Mouse (Mus musculus): ENCODE data around the gene Tob1. TPM values are rescaled to one million over a fixed set of nuclear protein-coding genes. Genes with fewer than 3 reads are reported as not detected.

Gene Tob1
- polyA plus RNA-seq, 1 experiment from 2014 or later, result 32.5 TPM

- no peak overlapping the region for H3K4me3 ChIP-seq
- H3K36me3 ChIP-seq, result no peaks in the 10 kb centered on the region
- no peak overlapping the region for H3K9ac ChIP-seq
- H3K27me3 ChIP-seq, result no peaks in the 10 kb centered on the region
- H3K27ac ChIP-seq (replicated peaks), result no peak overlapping the region
- ATAC-seq (ENCODE audit: low read depth), result no peak
- H3K4me2 ChIP-seq, result no peak overlapping the region
- peaks cover 6% of the 10 kb centered on the region for H3K4me1 ChIP-seq (replicated peaks)
- no peaks in the 10 kb centered on the region for H3K9me3 ChIP-seq
- 44% methylated on average over 4 of the region's 4 CpGs for WGBS
These were observed 48.6 kb downstream of the Tob1 start for GRCm38 (mm10) chr11:94259814-94260213.

- ATAC-seq (ENCODE audit: low read depth), result no peak
- WGBS, result 67% methylated on average over 6 of the region's 6 CpGs
- no peak overlapping the region for H3K4me2 ChIP-seq
- H3K9ac ChIP-seq, result no peak overlapping the region
- no peaks in the 10 kb centered on the region for H3K27me3 ChIP-seq
- H3K27ac ChIP-seq (replicated peaks), result no peak overlapping the region
- H3K4me3 ChIP-seq, result no peak overlapping the region
- H3K4me1 ChIP-seq (replicated peaks), result peaks cover 14% of the 10 kb centered on the region
- H3K36me3 ChIP-seq, result no peaks in the 10 kb centered on the region
- no peaks in the 10 kb centered on the region for H3K9me3 ChIP-seq
These were observed 50.5 kb downstream of the Tob1 start for GRCm38 (mm10) chr11:94261585-94262370.

Other genes with a start within 250 kb of the Tob1 start
- 330 and 375 TPM in 2 replicates for gene Gm20390, start 243.2 kb upstream of the Tob1 start, polyA plus RNA-seq (2015; fragmentation: Nextera tagmentation; extraction: Ambion mirVana)
- 302 and 356 TPM in 2 replicates for gene Nme1, start 242.9 kb upstream of the Tob1 start, polyA plus RNA-seq (2015; fragmentation: Nextera tagmentation; extraction: Ambion mirVana)
- 82.4 and 83.4 TPM in 2 replicates for gene Spag9, start 215.4 kb upstream of the Tob1 start, polyA plus RNA-seq (2015; fragmentation: Nextera tagmentation; extraction: Ambion mirVana)
- 3.3 and 5.1 TPM in 2 replicates for gene Wfikkn2, start 34.6 kb downstream of the Tob1 start, polyA plus RNA-seq (2015; fragmentation: Nextera tagmentation; extraction: Ambion mirVana)
- gene Gm21885, start 70.4 kb downstream of the Tob1 start, polyA plus RNA-seq (2015; fragmentation: Nextera tagmentation; extraction: Ambion mirVana), result 0.27 TPM in 1 of 2 replicates, not detected in the other
- 146 and 151 TPM in 2 replicates for gene Luc7l3, start 110.5 kb downstream of the Tob1 start, polyA plus RNA-seq (2015; fragmentation: Nextera tagmentation; extraction: Ambion mirVana)
- gene Ankrd40, start 116.5 kb downstream of the Tob1 start, polyA plus RNA-seq (2015; fragmentation: Nextera tagmentation; extraction: Ambion mirVana), result 21.0 and 21.8 TPM in 2 replicates
- gene Abcc3, start 181.5 kb downstream of the Tob1 start, polyA plus RNA-seq (2015; fragmentation: Nextera tagmentation; extraction: Ambion mirVana), result 0.68 and 1.0 TPM in 2 replicates